Mouse (Mus musculus) hindbrain, embryonic 14.5 days (tissue): ENCODE measurements around the gene Ctxn1. TPM values are rescaled to one million over a fixed set of nuclear protein-coding genes. Genes with fewer than 3 reads are reported as not detected.

ENCODE experiments used
- ATAC-seq: fragments of 200-750 bp; cut with Nextera tagmentation; 2 replicates; pipeline ENCODE4 v1.8.0; 2017; ENCODE audit warnings: moderate number of reproducible peaks, mild to moderate bottlenecking, moderate TSS enrichment, moderate library complexity; ENCODE audit not compliant: low FRiP score
- DNase-seq: peaks from one replicate; pipeline ENCODE4 v3.0.0-alpha.2; 2015; ENCODE audit warnings: low spot score
- H3K27ac ChIP-seq: fragments of 300-500 bp; sonication (generic); 2 replicates; pipeline ENCODE4 v1.5.1; 2014; ENCODE audit warnings: mild to moderate bottlenecking, moderate library complexity
- H3K27me3 ChIP-seq: fragments of 300-500 bp; sonication (generic); 2 replicates; pipeline ENCODE4 v1.6.1; 2014; ENCODE audit warnings: mild to moderate bottlenecking, low read length, mixed read lengths; ENCODE audit not compliant: control insufficient read depth, insufficient read depth
- H3K36me3 ChIP-seq: fragments of 300-500 bp; sonication (generic); replicated peaks from 2 replicates; pipeline ENCODE4 v1.6.1; 2014; ENCODE audit not compliant: control insufficient read depth, insufficient read depth
- H3K4me1 ChIP-seq: fragments of 300-500 bp; sonication (generic); replicated peaks from 2 replicates; pipeline ENCODE4 v1.6.1; 2014; ENCODE audit warnings: antibody characterized with exemption, low read length, mixed read lengths; ENCODE audit not compliant: control insufficient read depth, insufficient read depth
- H3K4me2 ChIP-seq: fragments of 300-500 bp; sonication (generic); replicated peaks from 2 replicates; pipeline ENCODE4 v1.6.1; 2014; ENCODE audit warnings: mild to moderate bottlenecking, moderate library complexity
- H3K4me3 ChIP-seq: fragments of 300-500 bp; sonication (generic); replicated peaks from 2 replicates; pipeline ENCODE4 v1.5.1; 2014; ENCODE audit warnings: mild to moderate bottlenecking, low read length
- H3K9ac ChIP-seq: fragments of 300-500 bp; sonication (generic); 2 replicates; pipeline ENCODE4 v1.6.1; 2014
- H3K9me3 ChIP-seq: fragments of 300-500 bp; sonication (generic); 2 replicates; pipeline ENCODE4 v1.6.1; 2016; ENCODE audit warnings: low read length; ENCODE audit not compliant: control insufficient read depth
- WGBS: fragments of 180-500 bp; shearing (Covaris S2); extraction: QIAGEN DNeasy Blood & Tissue Kit; methylation state at CpG from one replicate; pipeline ENCODE4 v1.1.7; 2014; 5-methylcytosine and 5-hydroxymethylcytosine counted together
- polyA plus RNA-seq: library from polyadenylated mRNA; unstranded; fragments of >200 nt; fragmentation: Nextera tagmentation; extraction: Ambion mirVana; gene quantifications from 2 replicates; pipeline ENCODE4 v1.2.1, GENCODE M21; 2014

Gene Ctxn1
- polyA plus RNA-seq, 1 experiment from 2014 or later = 235 TPM

- Histone ChIP-seq H3K27me3 (no peaks in the 10 kb centered on the region), H3K27ac (peak overlapping the region; percentile 90), H3K9ac (peak overlapping the region; percentile 77), H3K4me2 (peak overlapping the region; percentile 93), H3K36me3 (peaks cover 28% of the 10 kb centered on the region), H3K9me3 (no peaks in the 10 kb centered on the region), H3K4me3 (peak overlapping the region; percentile 83), H3K4me1 (peaks cover 20% of the 10 kb centered on the region)
- DNase-seq = no peak
- WGBS = 13% methylated on average over 19 of the region's 19 CpGs
- peak; percentile 31 for ATAC-seq
Observed at GRCm38 (mm10) chr8:4239193-4239890, 19.7 kb downstream of the Ctxn1 start.

DNA sequence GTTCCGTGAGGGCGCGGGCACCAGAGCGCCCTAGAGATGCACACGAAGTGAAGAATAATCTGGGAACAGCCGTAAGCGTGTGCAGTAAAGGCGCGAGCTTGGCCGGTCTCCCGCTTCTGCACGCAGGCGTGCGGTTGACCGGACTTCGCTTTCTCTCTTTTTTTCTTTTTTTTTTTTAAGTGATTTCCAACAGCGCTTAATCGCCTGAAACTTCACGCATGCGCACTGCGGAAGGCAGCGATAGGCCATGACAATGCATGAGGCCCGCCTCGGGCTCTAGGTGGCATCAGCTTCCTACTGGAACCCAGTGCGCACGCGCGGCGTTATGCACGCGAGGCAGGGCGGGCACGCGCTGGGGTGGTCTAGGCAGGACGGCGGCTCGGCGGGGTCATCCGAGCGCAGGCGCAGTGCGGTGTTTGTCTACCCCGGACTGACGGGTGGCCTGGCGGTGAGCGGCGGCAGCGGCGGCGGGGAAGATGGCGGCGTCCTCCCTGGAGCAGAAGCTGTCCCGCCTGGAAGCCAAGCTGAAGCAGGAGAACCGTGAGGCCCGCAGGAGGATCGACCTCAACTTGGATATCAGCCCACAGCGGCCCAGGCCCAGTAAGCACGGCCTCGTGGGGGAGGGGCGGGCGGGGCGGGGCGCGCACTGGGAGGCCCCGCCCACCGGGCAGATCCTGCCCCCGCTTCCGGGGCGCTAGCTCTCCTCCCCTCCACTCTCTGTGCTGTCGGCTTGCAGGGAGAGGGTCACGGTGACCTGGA, 20.5 kb downstream of the Ctxn1 start, which contains the start of the genes Map2k7 and Gm49320:
Gene Map2k7, plus strand, starts transcription at position 307 of the 759 bp plus-strand sequence.
Gene Gm49320, plus strand, starts transcription at position 432 of the 759 bp plus-strand sequence.
- H3K4me2 ChIP-seq = peak within 1 kb of the TSS; percentile 93
- H3K9ac ChIP-seq = peak within 1 kb of the TSS; percentile 77
- peaks cover 21% of the 10 kb centered on the region for H3K36me3 ChIP-seq
- no peaks in the 10 kb centered on the region for H3K9me3 ChIP-seq
- H3K4me3 ChIP-seq = peak within 1 kb of the TSS; percentile 83
- peaks cover 20% of the 10 kb centered on the region for H3K4me1 ChIP-seq
- DNase-seq (peak; percentile 100), ATAC-seq (peak; percentile 94)
- peak within 1 kb of the TSS; percentile 91 for H3K27ac ChIP-seq
- WGBS = under 1% methylated on average over 54 of the region's 71 CpGs
- H3K27me3 ChIP-seq = no peaks in the 10 kb centered on the region

DNA sequence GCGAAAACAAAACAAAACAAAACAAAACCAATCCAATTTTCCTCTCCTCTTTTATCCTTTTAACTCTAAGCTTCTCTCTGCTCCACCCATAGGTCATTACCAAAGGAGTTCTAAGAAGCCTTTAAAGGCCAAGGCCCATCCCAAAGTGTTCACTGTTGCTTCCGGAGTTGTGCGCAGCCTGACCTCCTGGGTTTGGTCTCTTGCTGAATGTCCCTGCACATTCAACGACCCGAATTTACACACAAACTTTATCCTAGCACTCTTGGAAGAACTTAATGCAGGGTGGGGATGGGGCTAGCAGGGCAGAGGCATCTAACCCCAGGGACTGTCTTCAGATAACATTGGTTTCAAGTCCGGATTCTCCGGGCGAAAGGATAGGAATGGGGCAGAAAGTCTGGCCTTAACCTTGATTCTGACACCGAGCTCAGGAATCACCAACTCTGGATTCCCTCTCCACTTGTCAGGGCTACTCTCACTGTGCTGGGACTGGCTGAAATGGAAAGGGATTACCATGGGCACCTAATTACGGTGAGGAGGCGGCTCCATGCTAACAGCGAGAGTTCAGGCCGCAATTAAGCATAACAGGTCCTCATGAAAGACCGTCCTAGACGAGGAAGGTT, 21.1 kb downstream of the Ctxn1 start:
- DNase-seq (no peak), ATAC-seq (no peak)
- Histone ChIP-seq H3K4me2 (peak overlapping the region; percentile 93), H3K4me3 (peak overlapping the region; percentile 83), H3K9ac (peak overlapping the region; percentile 66), H3K27me3 (no peaks in the 10 kb centered on the region), H3K27ac (peak overlapping the region; percentile 91), H3K9me3 (no peaks in the 10 kb centered on the region), H3K4me1 (peaks cover 20% of the 10 kb centered on the region), H3K36me3 (peaks cover 14% of the 10 kb centered on the region)
- WGBS = 24% methylated on average over 15 of the region's 15 CpGs

DNA sequence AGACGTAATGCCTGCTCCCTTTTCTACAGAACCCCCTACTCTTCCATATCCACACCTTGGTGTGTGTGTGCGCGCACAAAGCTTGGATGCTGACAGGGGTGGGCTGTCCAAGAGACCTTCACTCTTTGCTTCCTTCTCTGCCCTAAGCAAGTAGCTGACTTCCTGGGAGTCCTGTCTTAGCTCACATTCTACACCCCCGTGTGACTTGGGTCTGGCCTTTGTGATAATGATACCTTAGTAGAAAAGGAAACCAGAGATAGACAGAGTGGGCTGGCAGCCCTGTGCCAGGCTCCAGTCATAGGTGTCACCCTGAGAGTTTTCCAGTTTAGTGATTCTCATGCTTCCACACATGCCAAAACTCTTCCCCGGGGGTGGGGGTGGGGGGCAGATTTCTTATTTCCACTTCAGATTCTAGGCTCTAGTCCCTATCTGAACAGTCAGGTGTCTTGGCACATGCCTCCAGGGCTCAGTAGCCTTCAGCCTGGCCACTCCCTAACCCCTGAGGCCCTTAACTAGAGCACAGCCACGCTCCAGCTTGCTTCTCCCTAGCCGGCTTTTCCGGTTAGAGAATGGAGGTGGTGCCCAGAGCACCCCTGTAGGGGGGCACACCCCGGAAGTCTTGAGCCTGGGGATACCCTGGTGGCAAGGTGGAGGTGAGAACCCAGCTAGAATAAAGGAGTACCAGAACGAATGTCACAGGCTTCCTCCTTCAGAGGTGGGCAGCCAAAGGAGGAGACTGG, 28.3 kb downstream of the Ctxn1 start:
- ATAC-seq (no peak), DNase-seq (no peak)
- Histone ChIP-seq H3K4me3 (no peak overlapping the region), H3K4me1 (no peaks in the 10 kb centered on the region), H3K9me3 (no peaks in the 10 kb centered on the region), H3K4me2 (no peak overlapping the region), H3K36me3 (no peaks in the 10 kb centered on the region), H3K27ac (no peak overlapping the region), H3K9ac (no peak overlapping the region), H3K27me3 (peaks cover 23% of the 10 kb centered on the region)
- 68% methylated on average over 10 of the region's 10 CpGs for WGBS

GRCm38 (mm10) chr8:4229784-4230183, 29.3 kb downstream of the Ctxn1 start:
- peaks cover 23% of the 10 kb centered on the region for H3K27me3 ChIP-seq
- DNase-seq = no peak
- no peaks in the 10 kb centered on the region for H3K4me1 ChIP-seq
- H3K9ac ChIP-seq = no peak overlapping the region
- H3K27ac ChIP-seq = no peak overlapping the region
- WGBS = 74% methylated on average over 5 of the region's 5 CpGs
- no peaks in the 10 kb centered on the region for H3K36me3 ChIP-seq
- no peak overlapping the region for H3K4me3 ChIP-seq
- no peaks in the 10 kb centered on the region for H3K9me3 ChIP-seq
- no peak overlapping the region for H3K4me2 ChIP-seq
- no peak for ATAC-seq

- no peak overlapping the region for H3K27ac ChIP-seq
- no peak overlapping the region for H3K4me3 ChIP-seq
- H3K9ac ChIP-seq = no peak overlapping the region
- WGBS = 94% methylated on average over 4 of the region's 4 CpGs
- H3K36me3 ChIP-seq = no peaks in the 10 kb centered on the region
- no peaks in the 10 kb centered on the region for H3K9me3 ChIP-seq
- H3K4me2 ChIP-seq = no peak overlapping the region
- H3K27me3 ChIP-seq = peaks cover 23% of the 10 kb centered on the region
- DNase-seq = no peak
- H3K4me1 ChIP-seq = no peaks in the 10 kb centered on the region
- ATAC-seq = no peak
Observed at GRCm38 (mm10) chr8:4227919-4228318, 31.2 kb downstream of the Ctxn1 start.

DNA sequence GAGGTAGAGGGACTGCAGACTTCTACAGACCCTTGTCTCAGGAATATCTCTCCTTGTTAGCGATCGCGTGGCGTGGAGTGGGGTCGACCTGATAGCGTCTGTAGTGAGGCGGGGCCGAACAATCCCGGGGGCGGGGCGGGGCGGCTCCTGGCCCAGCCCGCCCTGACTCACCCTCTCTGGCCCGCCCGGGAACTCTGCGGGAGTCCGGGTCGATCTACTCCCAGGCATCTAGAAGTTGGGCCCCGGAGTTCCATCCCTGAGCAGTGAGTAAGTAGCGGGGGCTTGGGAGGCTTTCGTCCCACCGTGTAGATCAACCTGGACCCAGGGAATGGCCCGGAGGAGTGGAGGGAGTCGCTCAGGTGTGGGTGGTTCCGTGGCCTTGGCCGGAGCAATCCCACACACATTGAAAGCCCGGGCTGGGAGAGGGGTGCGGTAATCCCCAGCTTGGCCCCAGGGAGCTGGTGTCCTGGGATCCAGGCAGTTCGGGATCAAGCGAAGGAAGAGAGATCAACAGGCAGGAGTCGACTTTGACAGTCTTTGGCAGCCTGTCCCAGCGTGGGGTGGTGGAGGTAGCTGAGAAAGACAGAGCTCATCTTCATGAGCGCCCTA, 32.2 kb downstream of the Ctxn1 start, which contains the start of gene Lrrc8e:
Gene Lrrc8e, plus strand, starts transcription at position 89 of the 609 bp plus-strand sequence.
- 3% methylated on average over 32 of the region's 33 CpGs for WGBS
- Histone ChIP-seq H3K9me3 (no peaks in the 10 kb centered on the region), H3K4me3 (peak within 1 kb of the TSS; percentile 12; the same call in 1 of the 2 replicates), H3K9ac (no peak within 1 kb of the TSS), H3K4me1 (no peaks in the 10 kb centered on the region), H3K4me2 (peak within 1 kb of the TSS; percentile 28), H3K27ac (no peak within 1 kb of the TSS), H3K36me3 (no peaks in the 10 kb centered on the region), H3K27me3 (peaks cover 23% of the 10 kb centered on the region)
- no peak for DNase-seq
- no peak for ATAC-seq

DNA sequence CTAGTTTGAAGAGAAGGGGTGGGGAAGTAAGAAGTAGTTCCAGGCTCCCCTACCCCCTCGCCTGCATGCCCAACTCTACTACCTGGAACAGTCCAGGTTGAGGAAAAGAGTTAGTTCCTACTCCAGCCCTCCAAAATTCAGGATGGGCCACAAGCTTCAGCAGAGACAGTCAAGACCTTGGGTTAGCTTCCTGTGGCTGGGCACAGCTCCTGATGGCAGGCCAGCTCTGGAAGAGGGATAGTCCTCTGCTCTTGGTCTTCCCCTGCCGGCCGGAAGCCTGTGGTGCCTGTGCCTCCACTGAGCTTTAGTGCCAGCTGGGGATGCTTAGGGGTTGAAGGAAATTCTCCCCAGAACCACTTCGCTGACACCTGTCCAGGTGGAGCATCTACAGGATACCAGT, 32.8 kb downstream of the Ctxn1 start:
- no peak overlapping the region for H3K4me3 ChIP-seq
- no peak for DNase-seq
- H3K27ac ChIP-seq = no peak overlapping the region
- no peaks in the 10 kb centered on the region for H3K4me1 ChIP-seq
- no peaks in the 10 kb centered on the region for H3K9me3 ChIP-seq
- no peak overlapping the region for H3K9ac ChIP-seq
- H3K27me3 ChIP-seq = peaks cover 23% of the 10 kb centered on the region
- no peaks in the 10 kb centered on the region for H3K36me3 ChIP-seq
- ATAC-seq = no peak
- WGBS = 34% methylated on average over 4 of the region's 4 CpGs
- peak overlapping the region; percentile 28; the same call in 1 of the 2 replicates for H3K4me2 ChIP-seq
